Mouse (Mus musculus): ENCODE data around the gene Sema3a. TPM values are rescaled to one million over a fixed set of nuclear protein-coding genes. Genes with fewer than 3 reads are reported as not detected.
"Not testable (repeated sequence)": the region's sequence is repeated elsewhere in the genome, so short reads cannot be mapped to it uniquely, and the experiment has no call there.

The Sema3a gene
- total RNA-seq, 1 experiment from 2014 or later, result 1.1 TPM

- no peak for DNase-seq
Observed at GRCm38 (mm10) chr5:13549080-13549479, 423.9 kb downstream of the Sema3a start.

DNA sequence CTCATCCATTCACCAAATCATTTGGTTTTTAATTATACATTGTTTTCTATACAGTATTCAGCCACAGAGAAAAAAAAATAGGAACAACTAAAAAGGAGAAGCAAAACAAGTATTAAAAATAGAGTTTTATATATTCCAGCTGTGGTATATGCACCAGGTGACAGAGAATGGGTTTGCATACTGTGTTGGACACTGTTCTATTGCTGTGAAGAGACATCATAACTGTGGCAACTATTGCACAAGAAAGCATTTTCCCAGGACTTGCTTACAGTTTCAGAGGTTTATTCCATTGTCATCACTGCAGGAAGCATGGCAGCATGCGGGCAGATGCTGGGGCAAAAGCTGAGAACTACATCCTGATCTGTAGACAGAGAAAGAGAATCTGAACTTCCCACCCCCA is 425.7 kb downstream of the Sema3a start:
- DNase-seq, result no peak

DNA sequence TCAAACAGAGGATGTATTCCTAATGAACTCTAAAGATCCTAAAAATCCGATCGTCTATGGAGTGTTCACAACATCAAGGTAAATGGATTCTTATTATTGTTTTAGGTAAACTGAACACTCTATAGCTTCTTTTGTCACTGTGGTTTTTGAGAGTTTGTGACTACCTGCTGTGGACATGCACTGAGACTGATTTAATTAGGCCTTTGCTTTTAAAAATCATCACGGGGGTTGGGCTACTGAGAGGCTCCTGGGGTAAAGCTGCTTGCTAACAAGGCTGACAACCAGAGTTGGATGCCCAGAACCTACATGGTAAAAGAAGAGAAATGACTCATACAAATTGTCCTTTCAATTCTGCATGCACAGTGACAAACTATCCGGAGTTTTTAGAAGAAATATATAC is 432.0 kb downstream of the Sema3a start:
- no peak for DNase-seq

DNA sequence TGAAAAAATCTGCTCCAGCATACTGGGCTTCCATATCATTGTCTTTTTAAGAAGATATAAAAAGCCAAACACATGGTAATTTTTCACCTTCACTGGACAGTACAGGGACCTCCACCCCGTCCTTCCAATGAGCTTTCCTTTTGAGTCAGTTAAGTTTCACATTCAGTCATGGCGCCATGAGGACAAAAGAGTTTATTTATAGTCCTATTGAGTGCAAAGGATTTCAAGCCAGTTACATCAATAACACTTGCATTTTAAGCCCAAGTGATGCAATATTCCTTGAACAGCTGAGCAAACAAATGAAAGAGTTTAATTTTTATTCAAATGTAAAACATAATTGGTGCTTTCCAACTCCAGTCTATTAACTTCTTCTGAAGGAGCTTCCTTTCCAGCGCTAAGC is 448.7 kb downstream of the Sema3a start:
- no peak for DNase-seq

GRCm38 (mm10) chr5:13579123-13579522 is 453.9 kb downstream of the Sema3a start:
- no peak for DNase-seq

DNA sequence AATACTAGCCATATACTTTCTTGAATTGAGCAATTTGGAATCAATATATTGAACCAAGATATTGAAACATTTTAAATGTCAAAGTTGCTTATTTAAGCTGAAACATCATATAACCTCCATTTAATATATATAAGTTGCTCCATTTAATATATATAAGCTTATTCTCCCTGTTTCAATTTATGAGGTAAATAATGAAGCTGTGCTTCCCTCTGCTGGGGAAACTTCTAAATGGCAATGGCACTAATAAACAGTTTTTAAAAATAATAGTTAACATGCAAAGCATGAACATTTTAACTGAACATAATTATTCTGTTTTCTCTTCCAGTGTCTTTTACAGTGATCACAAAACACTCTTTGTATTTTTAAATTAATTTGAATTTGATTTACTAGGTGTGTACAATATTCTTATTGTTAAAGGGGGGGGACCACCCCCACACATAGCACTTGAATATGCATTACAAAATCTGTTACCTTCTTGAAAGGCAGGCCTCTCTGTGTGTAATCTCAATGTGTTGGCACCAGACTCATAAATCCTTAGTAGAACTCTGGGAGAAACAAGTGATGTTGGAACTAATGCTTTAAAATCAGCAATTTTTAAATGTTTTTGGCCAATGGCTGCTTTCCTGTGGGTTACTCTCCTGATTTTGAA is 460.5 kb downstream of the Sema3a start:
- no peak for DNase-seq

DNA sequence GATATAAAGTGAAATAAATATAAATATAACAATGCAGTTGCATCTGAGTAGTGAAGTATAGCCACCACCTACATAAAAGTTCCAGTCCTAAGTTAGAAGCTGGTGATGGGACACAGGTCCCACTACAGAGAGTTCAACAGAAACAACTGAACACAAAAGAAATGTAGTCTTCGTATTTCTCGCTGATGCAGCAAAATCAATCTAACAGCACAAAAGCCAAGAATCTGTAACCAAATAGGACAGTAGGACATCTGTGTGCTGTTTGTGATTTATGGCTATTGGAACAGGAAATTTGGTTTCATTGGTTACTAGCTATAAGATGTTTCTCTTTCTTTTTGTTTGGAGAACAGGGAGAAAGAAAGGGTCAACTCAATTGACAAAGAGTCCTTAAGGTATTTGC is 469.2 kb downstream of the Sema3a start:
- no peak for DNase-seq

DNA sequence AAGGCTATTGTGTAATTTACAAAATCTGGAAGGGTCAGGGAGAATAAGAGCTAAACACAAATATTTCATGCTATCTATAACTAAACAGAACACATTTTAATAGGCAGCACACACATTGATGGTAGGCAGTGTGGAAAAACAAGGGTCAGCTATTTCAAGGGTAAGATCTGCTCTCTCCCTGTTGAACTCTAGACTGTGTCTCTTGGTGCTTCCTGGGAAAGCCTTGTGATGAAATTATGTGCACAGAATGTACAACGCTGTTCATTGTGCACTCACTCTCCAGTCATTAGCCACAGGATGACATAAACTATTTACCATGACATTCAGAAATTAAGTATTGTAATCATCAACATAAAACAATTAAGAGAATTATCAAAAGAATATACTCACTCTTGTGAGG is 486.4 kb downstream of the Sema3a start:
- DNase-seq, result no peak

GRCm38 (mm10) chr5:13612088-13612487 is 486.9 kb downstream of the Sema3a start:
- DNase-seq, result no peak

DNA sequence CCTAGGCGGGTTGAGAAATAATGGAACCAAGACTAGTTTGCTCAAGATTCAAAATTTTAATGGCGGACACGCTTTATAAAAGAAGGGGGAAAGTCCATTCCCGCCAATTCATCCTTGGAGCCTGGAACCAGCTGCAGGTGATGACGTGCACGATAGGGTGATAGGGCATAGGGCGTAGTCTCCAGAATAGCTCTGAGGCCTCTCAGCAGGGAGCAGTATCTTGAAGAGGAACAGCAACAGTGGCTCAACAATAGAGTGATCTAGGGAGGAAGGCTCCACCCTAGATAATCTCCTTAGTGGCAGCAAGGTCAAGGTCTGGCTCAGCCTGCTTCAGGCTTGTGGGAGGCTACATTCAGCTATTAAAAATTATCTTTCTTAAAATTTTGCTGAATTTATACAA is 489.4 kb downstream of the Sema3a start:
- DNase-seq, result not testable (repeated sequence)

DNA sequence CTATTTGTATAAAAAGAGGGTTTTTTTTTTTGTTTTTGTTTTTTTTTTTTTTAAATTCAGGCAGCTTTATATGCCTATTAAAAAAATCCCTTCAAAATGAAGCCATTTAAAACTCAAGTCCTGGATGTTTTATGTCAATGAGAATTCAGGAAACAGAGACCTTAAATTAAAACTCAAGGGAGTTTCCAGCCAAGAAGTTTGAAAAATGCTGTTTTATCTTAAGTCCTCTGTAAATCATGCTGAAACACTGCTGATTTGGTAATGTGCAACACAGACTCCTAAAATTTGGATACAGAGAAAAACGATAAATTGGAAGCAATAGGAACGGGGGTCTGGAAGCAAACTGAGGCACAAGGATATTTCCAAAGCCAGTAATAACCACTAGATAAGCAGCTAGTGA is 490.7 kb downstream of the Sema3a start:
- no peak for DNase-seq

GRCm38 (mm10) chr5:13622578-13622977 is 497.4 kb downstream of the Sema3a start:
- no peak for DNase-seq

DNA sequence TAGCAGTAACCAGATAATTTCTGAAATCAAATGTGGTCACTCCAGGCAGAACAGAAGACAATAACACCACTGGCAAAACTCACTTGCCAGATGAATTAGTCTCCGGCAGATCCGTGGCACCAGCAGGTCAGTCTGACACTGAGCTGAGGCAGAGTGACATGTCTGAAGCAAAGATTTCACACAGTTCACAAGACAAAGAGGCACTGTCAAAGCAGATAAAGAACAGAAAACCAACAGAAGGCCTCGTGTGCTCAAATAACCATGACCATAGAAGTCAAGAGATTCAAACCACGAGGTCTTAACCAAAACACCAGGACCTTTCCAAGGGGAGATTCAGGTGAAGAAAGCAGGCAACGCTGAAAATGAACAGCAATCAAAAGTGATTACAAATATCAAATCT is 499.5 kb downstream of the Sema3a start:
- DNase-seq, result no peak

- DNase-seq, result no peak
Observed at GRCm38 (mm10) chr5:13626093-13626492, 500.9 kb downstream of the Sema3a start.

- peak; percentile 81 for DNase-seq
Observed at GRCm38 (mm10) chr5:13628606-13629311, 503.5 kb downstream of the Sema3a start.

GRCm38 (mm10) chr5:13629916-13630315 is 504.7 kb downstream of the Sema3a start:
- no peak for DNase-seq

GRCm38 (mm10) chr5:13630692-13631091 is 505.5 kb downstream of the Sema3a start:
- DNase-seq, result no peak

DNA sequence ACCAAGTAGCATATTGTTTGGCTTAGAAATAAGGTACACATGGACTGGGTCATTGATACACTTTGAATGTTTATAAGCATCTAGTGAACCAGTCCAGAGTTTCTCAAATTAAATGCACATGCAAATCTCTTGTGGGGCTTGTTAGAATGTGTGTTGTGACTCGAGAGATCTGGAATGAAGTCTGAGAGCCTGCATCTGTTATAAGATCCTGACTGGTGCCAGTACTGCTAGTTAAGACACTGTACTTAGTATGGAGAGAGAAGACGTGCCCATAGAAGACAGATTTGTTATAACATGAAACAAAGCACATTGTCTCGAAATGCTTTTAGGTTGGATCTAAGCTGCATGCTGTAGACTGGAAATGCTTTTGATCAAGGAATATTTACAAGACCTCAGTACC is 511.0 kb downstream of the Sema3a start:
- no peak for DNase-seq
